Mouse (Mus musculus) spleen, adult 2 months (tissue): ENCODE results near the gene Olfr412.

Source experiments
- CTCF ChIP-seq: fragments of 200-500 bp; IDR thresholded peaks from 2 replicates; pipeline ENCODE4 v1.5.1; 2011; ENCODE audit warnings: mild to moderate bottlenecking, inconsistent platforms; ENCODE audit not compliant: insufficient read depth, insufficient read length, insufficient replicate concordance; ENCODE audit errors: extremely low read depth
- POLR2A ChIP-seq: fragments of 200-500 bp; IDR thresholded peaks from 2 replicates; pipeline ENCODE4 v1.6.1; 2011; ENCODE audit warnings: low read depth, low read length, inconsistent platforms

- no peak for TF ChIP-seq CTCF
- no peak for TF ChIP-seq POLR2A
These were observed at the start of gene Olfr412 for GRCm38 (mm10) chr11:74361769-74362168.
